In the genomic region with DNA sequence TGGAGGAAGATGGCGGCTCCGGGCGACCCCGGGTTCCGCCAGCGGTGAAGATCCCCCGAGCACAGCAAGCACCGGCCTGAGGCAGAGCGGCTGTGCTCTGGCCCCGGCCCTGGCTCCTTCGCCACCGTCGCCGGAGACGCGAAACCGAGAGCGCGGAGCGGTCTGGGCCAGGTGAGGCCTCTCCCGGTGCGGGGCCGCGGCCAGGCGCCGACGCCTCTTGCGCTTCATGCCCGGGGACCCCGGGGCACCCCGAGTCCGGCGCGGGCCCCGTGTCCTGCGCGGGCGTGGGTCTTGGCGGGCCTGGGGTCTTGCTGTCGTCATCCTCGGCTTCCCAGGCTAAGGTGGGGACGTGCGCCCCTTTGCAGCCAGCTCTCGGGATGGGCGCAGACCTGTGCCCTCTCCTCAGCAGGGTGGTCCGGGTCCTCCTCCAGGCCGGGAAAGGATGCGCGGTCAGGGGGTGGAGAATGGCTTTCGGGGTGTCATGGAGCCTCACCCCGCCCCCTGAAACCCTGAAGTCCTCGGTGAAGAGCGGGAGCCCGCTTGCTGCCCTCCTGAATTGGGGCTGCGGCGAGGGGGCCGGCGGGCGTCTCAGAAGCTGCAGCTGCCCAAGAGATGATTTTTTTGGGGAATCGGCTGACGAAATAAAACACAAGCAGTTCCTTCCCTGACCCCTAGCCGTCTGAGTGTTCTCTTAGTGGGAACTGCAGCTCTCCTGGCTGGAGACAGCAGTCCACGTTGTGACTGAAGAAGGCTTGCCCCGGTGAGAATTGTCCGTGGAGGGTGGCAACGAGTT, we compare ENCODE assay signal across 2 mouse cellular contexts.
TF ChIP-seq lines count a peak whose summit lies in the region.

No protein-coding gene starts in this region.

TF ChIP-seq in MEL, 35 proteins besides CTCF, POLR2A, EP300 and RAD21 (continued from another document):
- TF ChIP-seq BHLHE40 (IDR thresholded peaks at IDR 0.05; ENCODE audit: borderline replicate concordance, low read depth, low read length) (no peak), ZMIZ1 (IDR thresholded peaks at IDR 0.05; ENCODE audit: low read depth, low read length) (no peak), JUND (IDR thresholded peaks at IDR 0.05; ENCODE audit: low read depth, low read length) (no peak), CHD1 (IDR thresholded peaks at IDR 0.05; ENCODE audit: low read depth, low read length) (0 out of 2 replicates have a peak, but pooled peaks have one; percentile 52), MAZ (IDR thresholded peaks at IDR 0.05; ENCODE audit: low read depth, low read length) (0 out of 2 replicates have a peak, but pooled peaks have one; percentile 29), ETS1 (IDR thresholded peaks at IDR 0.05; ENCODE audit: low read depth, low read length) (0 out of 2 replicates have a peak, but pooled peaks have one; percentile 10), NELFE (IDR thresholded peaks at IDR 0.05; ENCODE audit: low read depth, low read length) (no peak), MYC (IDR thresholded peaks at IDR 0.05; ENCODE audit: low read depth, low read length) (no peak), USF2 (IDR thresholded peaks at IDR 0.05; ENCODE audit: borderline replicate concordance in 1 of 2, insufficient read depth in 1 of 2, low read depth in 1 of 2, low read length in 2 of 2) (no peak), USF1 (IDR thresholded peaks at IDR 0.05; ENCODE audit: low read depth, low read length) (no peak), MYB (IDR thresholded peaks at IDR 0.05; ENCODE audit: low read depth, low read length) (no peak)

TF ChIP-seq in myocyte, 11 proteins besides CTCF, POLR2A, EP300 and RAD21 (continued from another document):
- TF ChIP-seq POLR2AphosphoS2 (IDR thresholded peaks at IDR 0.05; ENCODE audit: insufficient read length, low read depth): no peak
- no peak for TF ChIP-seq REST (IDR thresholded peaks at IDR 0.05; ENCODE audit: insufficient read depth, insufficient read length)
- TF ChIP-seq USF1 (IDR thresholded peaks at IDR 0.05; ENCODE audit: low read depth): no peak
- TF ChIP-seq SRF (IDR thresholded peaks at IDR 0.05; ENCODE audit: control insufficient read depth, insufficient read length, low read depth): no peak
